Mouse (Mus musculus): ENCODE measurements around the gene Nsf.
"Not testable (repeated sequence)": the region's sequence is repeated elsewhere in the genome, so short reads cannot be mapped to it uniquely, and the experiment has no call there.

The Nsf gene

GRCm38 (mm10) chr11:103953896-103954292, at the start of gene Nsf:
Gene Nsf, minus strand, starts transcription at chr11:103954056.
- DNase-seq (ENCODE audit: low spot score in 2 of 2): peak; percentile 52 to 84

- peak in 1 of 2 experiments; percentile 53 for DNase-seq (ENCODE audit: low spot score in 2 of 2)
Observed at GRCm38 (mm10) chr11:104003397-104003796, 49.5 kb upstream of the Nsf start.

GRCm38 (mm10) chr11:104002191-104002590, 48.3 kb upstream of the Nsf start:
- DNase-seq (ENCODE audit: low spot score in 2 of 2): no peak

- DNase-seq (ENCODE audit: low spot score in 2 of 2): no peak
Observed at GRCm38 (mm10) chr11:104001395-104001955, 47.6 kb upstream of the Nsf start.

- DNase-seq (ENCODE audit: low spot score in 2 of 2): no peak
Observed at GRCm38 (mm10) chr11:104000667-104001394, 47.0 kb upstream of the Nsf start.

GRCm38 (mm10) chr11:103998737-103999136, 44.9 kb upstream of the Nsf start:
- DNase-seq (ENCODE audit: low spot score in 2 of 2): no peak

- peak in 1 of 2 experiments; percentile 86 for DNase-seq (ENCODE audit: low spot score in 2 of 2)
Observed at GRCm38 (mm10) chr11:103997385-103997784, 43.5 kb upstream of the Nsf start.

- no peak for DNase-seq (ENCODE audit: low spot score in 2 of 2)
Observed at GRCm38 (mm10) chr11:103992638-103993037, 38.8 kb upstream of the Nsf start.

GRCm38 (mm10) chr11:103990049-103990557, 36.2 kb upstream of the Nsf start:
- DNase-seq (ENCODE audit: low spot score in 2 of 2): not testable (repeated sequence)

- peak in 1 of 2 experiments; percentile 79 for DNase-seq (ENCODE audit: low spot score in 2 of 2)
Observed at GRCm38 (mm10) chr11:103987423-103987822, 33.6 kb upstream of the Nsf start.

GRCm38 (mm10) chr11:103984067-103984466, 30.2 kb upstream of the Nsf start:
- DNase-seq (ENCODE audit: low spot score in 2 of 2): no peak

- DNase-seq (ENCODE audit: low spot score in 2 of 2): peak in 1 of 2 experiments; percentile 49
Observed at GRCm38 (mm10) chr11:103981826-103982225, 28.0 kb upstream of the Nsf start.

GRCm38 (mm10) chr11:103979381-103979780, 25.5 kb upstream of the Nsf start:
- no peak for DNase-seq (ENCODE audit: low spot score in 2 of 2)

GRCm38 (mm10) chr11:103970876-103971275, 17.0 kb upstream of the Nsf start:
- no peak for DNase-seq (ENCODE audit: low spot score in 2 of 2)

GRCm38 (mm10) chr11:103969278-103969677, 15.4 kb upstream of the Nsf start:
- no peak for DNase-seq (ENCODE audit: low spot score in 2 of 2)

GRCm38 (mm10) chr11:103967106-103967735, 13.4 kb upstream of the Nsf start:
- DNase-seq (ENCODE audit: low spot score in 2 of 2): no peak

- no peak for DNase-seq (ENCODE audit: low spot score in 2 of 2)
Observed at GRCm38 (mm10) chr11:103956866-103957265, 3.0 kb upstream of the Nsf start.

- peak in 1 of 2 experiments; percentile 34 for DNase-seq (ENCODE audit: low spot score in 2 of 2)
Observed at GRCm38 (mm10) chr11:103953032-103953895, 592 bp downstream of the Nsf start.

GRCm38 (mm10) chr11:103952635-103953031, 1.2 kb downstream of the Nsf start:
- no peak for DNase-seq (ENCODE audit: low spot score in 2 of 2)

- no peak for DNase-seq (ENCODE audit: low spot score in 2 of 2)
Observed at GRCm38 (mm10) chr11:103951106-103951505, 2.8 kb downstream of the Nsf start.

- no peak for DNase-seq (ENCODE audit: low spot score in 2 of 2)
Observed at GRCm38 (mm10) chr11:103948952-103949351, 4.9 kb downstream of the Nsf start.

GRCm38 (mm10) chr11:103942740-103943139, 11.1 kb downstream of the Nsf start:
- no peak for DNase-seq (ENCODE audit: low spot score in 2 of 2)

Data from left cerebral cortex, adult 9 months (tissue).